Mouse (Mus musculus) right cerebral cortex, postnatal 4 days (tissue): Measurements from ENCODE around the gene Itgb3.
A peak's percentile ranks its signal among the peaks of the same experiment; 100 is the strongest.
"Not testable (repeated sequence)": the region's sequence is repeated elsewhere in the genome, so short reads cannot be mapped to it uniquely, and the experiment has no call there.

Experiments used
- DNase-seq: peaks from one replicate; pipeline ENCODE4 v3.0.0-alpha.2; 2022

Itgb3 gene

GRCm38 (mm10) chr11:104607491-104608245 is at the start of gene Itgb3:
Gene Itgb3 (plus strand): TSS chr11:104608000.
- peak; percentile 65 for DNase-seq

DNA sequence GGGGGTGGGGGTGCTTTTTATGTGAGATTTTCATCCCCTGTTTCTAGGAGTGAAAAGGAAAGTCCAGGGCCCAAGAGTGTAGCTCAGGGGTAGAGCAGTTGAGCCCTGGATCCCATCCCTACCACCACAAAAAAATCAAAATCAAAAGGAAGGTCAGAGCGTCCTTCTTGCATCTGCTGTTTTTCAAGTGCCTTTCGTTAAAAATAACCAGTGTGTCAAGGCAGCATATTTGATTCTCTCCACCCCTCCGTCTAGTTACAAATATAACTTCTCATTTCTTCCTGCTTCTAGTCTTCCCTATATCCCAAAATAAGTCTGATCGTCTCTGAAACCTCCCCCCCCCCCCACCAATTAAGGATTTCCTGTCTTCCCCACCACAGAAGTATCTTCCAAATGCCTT is 49.7 kb upstream of the Itgb3 start:
- no peak for DNase-seq

GRCm38 (mm10) chr11:104558651-104559403 is 49.0 kb upstream of the Itgb3 start:
- no peak for DNase-seq

DNA sequence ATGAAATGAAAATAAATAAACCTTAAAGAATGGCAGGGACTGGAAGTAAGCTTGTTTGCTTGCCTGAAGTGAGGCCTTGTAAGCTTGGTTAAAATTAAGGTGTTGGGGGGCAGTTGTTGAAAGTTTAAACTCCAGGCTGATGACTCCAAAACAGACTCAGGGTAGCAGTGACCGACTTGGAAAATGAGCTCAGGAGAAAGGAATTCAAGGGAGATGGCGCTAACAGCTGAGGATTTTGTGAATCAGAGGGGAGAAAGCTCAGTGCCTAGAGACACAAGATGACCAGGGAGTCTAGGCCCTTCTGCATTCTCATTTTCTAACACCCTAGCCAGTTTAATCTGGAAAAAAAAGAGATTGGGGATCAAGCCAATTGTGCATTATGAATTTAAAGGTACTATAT is 46.8 kb upstream of the Itgb3 start:
- no peak for DNase-seq

- DNase-seq: no peak
Observed at GRCm38 (mm10) chr11:104563496-104563895, 44.3 kb upstream of the Itgb3 start.

- no peak for DNase-seq
Observed at GRCm38 (mm10) chr11:104565172-104565571, 42.6 kb upstream of the Itgb3 start.

DNA sequence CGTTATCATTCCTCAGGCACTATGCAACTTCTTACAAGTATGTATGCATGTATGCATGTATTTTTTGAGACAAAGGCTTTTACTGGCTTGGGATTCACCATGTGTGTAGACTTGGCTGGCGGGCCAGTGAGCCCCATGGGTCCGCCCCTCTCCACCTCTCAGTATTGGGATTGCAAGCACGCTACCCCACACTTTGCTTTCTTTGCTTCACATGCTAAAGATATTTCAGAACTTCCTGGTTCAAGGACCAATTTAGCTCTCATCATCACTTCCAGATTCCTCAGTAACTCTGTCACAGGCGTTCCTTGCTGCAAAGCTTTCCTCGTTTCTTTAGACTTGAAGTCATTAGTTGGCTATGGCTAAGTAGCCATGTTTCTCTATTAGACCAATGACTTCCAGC is 41.7 kb upstream of the Itgb3 start:
- DNase-seq: no peak

DNA sequence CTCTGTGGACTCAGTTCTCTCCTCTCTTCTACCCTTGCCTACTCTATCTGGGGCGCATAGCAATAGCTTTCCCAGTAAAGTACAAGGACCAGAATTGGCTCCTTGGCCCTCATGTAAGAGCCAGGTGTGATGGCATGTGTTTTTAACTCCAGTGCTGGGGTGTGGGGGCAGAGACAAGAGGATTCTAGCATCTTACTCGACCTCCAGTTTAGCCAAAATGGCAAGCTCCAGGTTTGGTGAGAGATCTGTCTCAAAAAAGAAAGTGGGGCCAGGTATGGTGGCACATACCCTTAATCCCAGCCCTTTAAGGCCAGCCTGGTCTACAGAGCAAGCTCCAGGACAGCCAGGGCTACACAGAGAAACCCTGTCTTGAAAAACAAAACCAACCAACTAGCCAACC is 41.0 kb upstream of the Itgb3 start:
- DNase-seq: no peak

- DNase-seq: no peak
Observed at GRCm38 (mm10) chr11:104567736-104568135, 40.1 kb upstream of the Itgb3 start.

DNA sequence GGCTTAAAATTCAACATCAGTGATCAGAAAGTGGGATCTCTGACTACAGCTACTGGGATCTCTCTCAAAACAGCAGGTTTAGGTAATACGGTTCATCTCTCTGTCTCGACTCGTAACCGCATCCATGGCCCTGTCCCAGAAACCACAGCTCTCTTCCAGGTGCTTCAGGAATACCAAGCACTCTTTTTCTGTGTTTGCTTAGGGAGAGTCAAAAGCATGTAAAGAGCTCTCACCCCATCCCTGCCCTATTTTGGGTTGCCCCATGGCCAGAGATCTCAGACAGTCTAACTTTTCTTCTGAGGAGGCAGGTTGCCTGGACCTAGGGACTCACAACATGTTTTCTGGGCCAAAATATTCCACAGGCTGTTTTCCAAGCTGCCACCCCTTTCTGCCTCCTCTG is 39.5 kb upstream of the Itgb3 start:
- no peak for DNase-seq

GRCm38 (mm10) chr11:104570515-104570914 is 37.3 kb upstream of the Itgb3 start:
- DNase-seq: not testable (repeated sequence)

GRCm38 (mm10) chr11:104571373-104571772 is 36.4 kb upstream of the Itgb3 start:
- peak; percentile 39 for DNase-seq

GRCm38 (mm10) chr11:104572091-104572490 is 35.7 kb upstream of the Itgb3 start:
- DNase-seq: no peak

GRCm38 (mm10) chr11:104572566-104572965 is 35.2 kb upstream of the Itgb3 start:
- DNase-seq: no peak

GRCm38 (mm10) chr11:104576772-104577612 is 30.8 kb upstream of the Itgb3 start:
- no peak for DNase-seq

- no peak for DNase-seq
Observed at GRCm38 (mm10) chr11:104578074-104578473, 29.7 kb upstream of the Itgb3 start.

DNA sequence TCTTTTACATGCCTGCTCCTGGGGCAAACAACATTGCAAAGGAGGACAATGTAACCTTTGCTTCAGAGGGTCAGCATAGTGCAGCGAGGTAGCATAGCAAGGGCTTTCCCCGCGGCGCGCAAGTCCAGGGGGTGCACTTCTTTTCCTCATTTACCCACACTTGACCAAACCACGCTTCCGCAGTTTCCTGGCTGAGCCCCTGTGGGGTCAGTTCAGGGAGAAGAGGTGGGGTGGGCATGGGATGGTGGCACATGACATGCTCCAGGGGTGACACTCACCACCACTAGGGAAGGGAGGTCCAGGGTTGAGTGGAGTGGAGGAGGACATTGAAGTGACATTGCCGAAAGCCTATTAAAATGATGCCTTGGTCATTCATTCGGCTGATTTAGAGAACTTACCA is 28.7 kb upstream of the Itgb3 start:
- no peak for DNase-seq

- no peak for DNase-seq
Observed at GRCm38 (mm10) chr11:104579575-104579974, 28.2 kb upstream of the Itgb3 start.

- DNase-seq: no peak
Observed at GRCm38 (mm10) chr11:104580091-104580490, 27.7 kb upstream of the Itgb3 start.

GRCm38 (mm10) chr11:104580606-104581005 is 27.2 kb upstream of the Itgb3 start:
- DNase-seq: no peak

DNA sequence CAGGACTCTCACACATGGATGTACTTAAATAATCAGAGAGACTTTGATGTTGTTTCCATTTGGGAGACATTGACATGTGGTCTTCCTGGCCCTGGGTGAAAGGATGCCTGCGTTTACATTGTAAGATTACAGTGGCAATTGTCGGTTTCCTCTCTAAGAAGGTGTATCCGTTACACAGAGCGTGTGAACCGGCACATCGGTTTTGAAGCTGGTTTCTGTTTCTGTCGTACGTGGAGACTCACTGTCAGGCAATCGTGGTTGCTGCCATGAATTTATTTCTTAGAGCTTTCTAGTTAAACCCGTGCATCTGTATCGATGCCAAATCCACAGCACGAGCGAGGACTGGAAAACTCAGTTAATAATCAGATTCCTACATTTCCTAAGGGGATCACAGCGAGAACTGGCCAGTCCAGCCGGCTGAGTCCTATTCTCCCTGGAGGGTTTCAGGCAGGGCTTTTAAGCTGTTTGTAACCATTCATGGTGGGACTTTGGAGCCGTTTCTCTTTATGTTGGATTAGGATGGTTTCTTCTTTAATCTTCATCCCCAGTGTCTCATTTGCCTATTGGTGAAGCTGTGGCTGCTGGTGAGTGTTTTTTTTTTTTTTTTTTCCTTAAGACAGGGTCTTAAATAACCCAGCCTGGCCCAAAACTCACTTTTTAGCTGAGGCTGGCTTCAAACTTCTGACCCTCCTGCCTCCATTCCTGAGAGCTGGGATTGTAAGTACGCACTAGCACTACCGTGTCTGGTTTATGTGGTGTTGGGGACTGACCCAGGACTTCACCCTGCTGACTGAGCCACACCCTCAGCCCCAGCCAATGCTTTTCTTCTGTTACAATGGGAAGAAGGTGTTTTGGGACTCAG is 26.1 kb upstream of the Itgb3 start:
- no peak for DNase-seq

DNA sequence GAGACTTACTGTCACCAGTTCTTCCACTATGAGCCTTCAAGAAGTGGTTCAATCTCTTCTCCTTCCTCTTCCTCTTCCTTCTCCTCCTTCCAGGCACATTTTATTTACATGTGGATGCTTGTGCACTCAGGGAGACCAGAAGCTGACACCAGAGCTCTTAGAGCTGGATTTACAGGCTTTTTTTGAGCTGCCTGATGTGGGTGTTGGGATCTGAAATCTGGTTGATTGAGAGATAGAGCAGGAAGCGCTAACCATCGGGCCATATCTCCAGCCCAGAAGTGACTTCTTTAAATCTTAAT is 25.5 kb upstream of the Itgb3 start:
- DNase-seq: no peak
